Mouse (Mus musculus) lung, adult 2 months (tissue): Measurements from ENCODE around the gene Gnb5. TPM values are rescaled to one million over a fixed set of nuclear protein-coding genes. Genes with fewer than 3 reads are reported as not detected.

Source experiments
- DNase-seq: peaks from one replicate; pipeline ENCODE4 v3.0.0; 2022
- H3K4me1 ChIP-seq: fragments of 200-500 bp; 2 replicates; pipeline ENCODE4 v1.6.1; 2011; ENCODE audit warnings: low read length; ENCODE audit not compliant: control insufficient read depth, insufficient read depth
- H3K4me3 ChIP-seq: fragments of 200-500 bp; replicated peaks from 2 replicates; pipeline ENCODE3; 2011; ENCODE audit warnings: low read depth, mild to moderate bottlenecking, control low read depth, low read length; ENCODE audit errors: extremely low read depth
- CTCF ChIP-seq: fragments of 200-500 bp; IDR thresholded peaks from 2 replicates; pipeline ENCODE4 v1.5.1; 2011; ENCODE audit warnings: mild to moderate bottlenecking, low read length, control low read depth; ENCODE audit not compliant: insufficient read depth
- POLR2A ChIP-seq: fragments of 200-500 bp; IDR thresholded peaks from 2 replicates; pipeline ENCODE4 v1.6.1; 2011; ENCODE audit warnings: low read depth, mild to moderate bottlenecking, control low read depth, low read length, borderline replicate concordance; ENCODE audit errors: extremely low read depth
- WGBS: fragments of 180-500 bp; shearing (Covaris S2); methylation state at CpG from one replicate; pipeline ENCODE4 v1.1.7; 2018; 5-methylcytosine and 5-hydroxymethylcytosine counted together
- polyA plus RNA-seq: library from polyadenylated mRNA; depleted of rRNA; stranded (reverse); fragments of >200 nt; gene quantifications from 2 replicates; pipeline ENCODE4 v1.2.3, GENCODE M21; 2012

Gnb5 gene
- polyA plus RNA-seq, 1 experiment = 15.4 TPM

- WGBS = 50% methylated on average over 6 of the region's 6 CpGs
- DNase-seq = no peak
These were observed 32.4 kb upstream of the Gnb5 start for GRCm38 (mm10) chr9:75273646-75274045.

GRCm38 (mm10) chr9:75274486-75274885, 31.6 kb upstream of the Gnb5 start:
- TF ChIP-seq POLR2A (no peak), CTCF (no peak)
- no peak overlapping the region for H3K4me3 ChIP-seq
- H3K4me1 ChIP-seq = no peaks in the 10 kb centered on the region
- DNase-seq = no peak
- 86% methylated on average over 5 of the region's 5 CpGs for WGBS

More at GRCm38 (mm10) chr9:75273646-75274045, 32.4 kb upstream of the Gnb5 start:
- Histone ChIP-seq H3K4me1 (no peaks in the 10 kb centered on the region), H3K4me3 (no peak overlapping the region)
- TF ChIP-seq CTCF = no peak
- TF ChIP-seq POLR2A = no peak

DNA sequence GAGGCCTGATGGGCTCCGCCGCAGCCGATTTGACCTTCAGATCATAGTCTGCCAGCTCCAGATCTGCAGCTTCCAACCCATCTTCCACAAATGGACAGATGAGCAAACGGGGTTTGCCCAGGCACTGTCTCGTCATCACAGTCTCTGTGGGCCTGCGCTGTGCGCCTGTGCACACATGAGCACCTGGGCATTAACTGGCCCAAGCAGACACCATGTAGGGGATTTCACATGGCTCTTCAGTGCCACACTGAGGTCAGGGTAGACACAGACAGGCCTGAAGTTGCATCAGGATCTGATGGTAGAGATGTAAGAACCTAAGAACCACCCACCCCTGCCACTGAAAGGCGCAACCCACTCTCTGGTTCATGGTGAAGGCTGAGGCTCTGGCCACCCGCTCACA, 31.0 kb upstream of the Gnb5 start:
- Histone ChIP-seq H3K4me1 (no peaks in the 10 kb centered on the region), H3K4me3 (no peak overlapping the region)
- DNase-seq = no peak
- TF ChIP-seq POLR2A = no peak
- no peak for TF ChIP-seq CTCF
- 95% methylated on average over 9 of the region's 9 CpGs for WGBS

- Histone ChIP-seq H3K4me1 (no peaks in the 10 kb centered on the region), H3K4me3 (no peak overlapping the region)
- TF ChIP-seq CTCF (peak; percentile 61), POLR2A (no peak)
- no peak for DNase-seq
- WGBS = 51% methylated on average over 5 of the region's 5 CpGs
These were observed 25.3 kb upstream of the Gnb5 start for GRCm38 (mm10) chr9:75280814-75281213.

DNA sequence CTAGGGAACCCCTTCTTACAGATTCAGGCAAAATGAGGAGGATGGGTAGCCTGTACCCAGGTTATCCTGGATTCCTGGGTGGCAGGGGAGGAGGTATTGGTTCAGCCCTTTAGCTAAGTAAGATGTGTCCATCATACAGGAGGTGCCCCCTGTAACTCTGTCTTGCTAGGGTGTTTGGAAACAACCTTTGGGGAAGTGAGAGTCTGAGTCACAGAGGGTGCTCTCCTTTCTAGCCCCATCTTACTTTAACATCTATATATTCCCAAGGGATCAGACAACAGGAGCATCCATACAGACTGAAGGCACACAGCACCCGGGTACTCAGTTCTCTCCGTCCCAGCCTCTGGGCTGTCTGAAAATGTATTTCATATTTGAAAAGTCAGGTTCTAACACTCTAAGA, 23.9 kb upstream of the Gnb5 start:
- WGBS = 83% methylated on average over 2 of the region's 2 CpGs
- DNase-seq = no peak
- no peak overlapping the region for H3K4me3 ChIP-seq
- H3K4me1 ChIP-seq = no peaks in the 10 kb centered on the region
- TF ChIP-seq POLR2A = no peak
- TF ChIP-seq CTCF = no peak

DNA sequence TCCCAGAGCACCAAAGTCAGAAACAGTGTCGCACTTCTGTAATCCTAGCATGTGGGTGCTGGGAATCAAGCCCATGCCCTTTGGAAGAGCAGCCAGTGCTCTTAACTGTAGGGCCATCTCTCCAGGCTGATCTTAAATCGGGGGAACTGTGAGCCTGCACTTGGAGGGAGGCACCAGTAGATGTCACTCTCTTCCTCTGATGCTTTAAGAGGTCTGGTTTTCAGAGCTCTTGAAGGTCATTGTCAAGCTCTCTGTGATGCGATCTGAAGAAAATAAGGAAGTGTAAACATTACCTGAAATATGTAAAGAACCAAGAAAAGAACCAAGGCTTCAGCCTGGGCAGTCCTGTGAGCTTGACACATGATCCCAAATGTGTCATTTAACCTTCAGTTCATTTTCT, 23.3 kb upstream of the Gnb5 start:
- TF ChIP-seq CTCF (peak; percentile 79), POLR2A (no peak)
- no peak overlapping the region for H3K4me3 ChIP-seq
- WGBS = 12% methylated on average over 3 of the region's 3 CpGs
- H3K4me1 ChIP-seq = no peaks in the 10 kb centered on the region
- no peak for DNase-seq

- TF ChIP-seq CTCF (no peak), POLR2A (no peak)
- WGBS = 81% methylated on average over 8 of the region's 8 CpGs
- Histone ChIP-seq H3K4me1 (no peaks in the 10 kb centered on the region), H3K4me3 (no peak overlapping the region)
- DNase-seq = no peak
These were observed 22.5 kb upstream of the Gnb5 start for GRCm38 (mm10) chr9:75283636-75284035.

GRCm38 (mm10) chr9:75285363-75285762, 20.7 kb upstream of the Gnb5 start:
- DNase-seq = no peak
- TF ChIP-seq POLR2A (no peak), CTCF (no peak)
- no peak overlapping the region for H3K4me3 ChIP-seq
- H3K4me1 ChIP-seq = no peaks in the 10 kb centered on the region
- 78% methylated on average over 6 of the region's 6 CpGs for WGBS

GRCm38 (mm10) chr9:75287636-75288035, 18.5 kb upstream of the Gnb5 start:
- 60% methylated on average over 6 of the region's 6 CpGs for WGBS
- no peaks in the 10 kb centered on the region for H3K4me1 ChIP-seq
- TF ChIP-seq POLR2A (no peak), CTCF (no peak)
- no peak for DNase-seq
- H3K4me3 ChIP-seq = no peak overlapping the region

GRCm38 (mm10) chr9:75289545-75289944, 16.5 kb upstream of the Gnb5 start:
- H3K4me1 ChIP-seq = no peaks in the 10 kb centered on the region
- H3K4me3 ChIP-seq = no peak overlapping the region
- 41% methylated on average over 4 of the region's 4 CpGs for WGBS
- TF ChIP-seq POLR2A = no peak
- TF ChIP-seq CTCF = peak; percentile 53
- DNase-seq = no peak
